Mouse (Mus musculus) kidney, adult 2 months (tissue): ENCODE results near the gene Fam234a.

ENCODE experiments used
- CTCF ChIP-seq: fragments of 200-500 bp; conservative IDR thresholded peaks from 2 replicates; pipeline ENCODE4 v1.5.1; 2011; ENCODE audit warnings: low read depth, mild to moderate bottlenecking, control low read depth, low read length, moderate library complexity, mixed read lengths; ENCODE audit not compliant: insufficient read depth, insufficient read length
- POLR2A ChIP-seq: fragments of 200-500 bp; IDR thresholded peaks from one replicate; pipeline ENCODE4 v1.6.1; 2011; ENCODE audit warnings: low read depth, low read length, control low read depth

DNA sequence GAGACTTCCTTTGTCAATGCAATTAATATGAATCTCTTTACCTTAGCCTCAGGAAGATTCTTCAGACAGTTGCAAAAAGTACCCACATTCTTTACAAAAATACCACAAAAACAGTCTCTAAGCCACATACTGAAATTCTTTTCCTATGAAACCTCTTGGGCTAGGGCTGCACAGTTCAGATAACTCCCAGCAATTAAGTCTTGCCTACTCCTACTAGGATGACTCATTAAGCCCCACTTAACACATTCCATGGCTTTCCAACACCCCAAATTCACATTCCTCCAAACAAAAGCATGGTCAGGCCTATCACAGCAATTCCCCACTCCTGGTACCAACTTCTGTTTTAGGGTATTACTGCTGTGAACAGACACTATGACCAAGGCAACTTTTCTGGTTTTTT lies 65.4 kb downstream of the Fam234a start:
- no peak for TF ChIP-seq CTCF
- no peak for TF ChIP-seq POLR2A
